Mouse (Mus musculus) ES-CJ7 (cell line): ENCODE measurements around the gene Atf6b.

Source experiments
- DNase-seq: peaks from one replicate; pipeline ENCODE4 v3.0.0; 2011; ENCODE audit warnings: low read depth, low spot score

Atf6b gene

GRCm38 (mm10) chr17:34670235-34670634 is 23.3 kb downstream of the Atf6b start, which contains the start of gene Tnxb:
TSS of gene Tnxb (plus strand) at chr17:34670535.
- no peak for DNase-seq

- DNase-seq = no peak
Observed at GRCm38 (mm10) chr17:34671151-34672066, 24.5 kb downstream of the Atf6b start.

GRCm38 (mm10) chr17:34672246-34672792 is 25.4 kb downstream of the Atf6b start:
- DNase-seq = no peak

DNA sequence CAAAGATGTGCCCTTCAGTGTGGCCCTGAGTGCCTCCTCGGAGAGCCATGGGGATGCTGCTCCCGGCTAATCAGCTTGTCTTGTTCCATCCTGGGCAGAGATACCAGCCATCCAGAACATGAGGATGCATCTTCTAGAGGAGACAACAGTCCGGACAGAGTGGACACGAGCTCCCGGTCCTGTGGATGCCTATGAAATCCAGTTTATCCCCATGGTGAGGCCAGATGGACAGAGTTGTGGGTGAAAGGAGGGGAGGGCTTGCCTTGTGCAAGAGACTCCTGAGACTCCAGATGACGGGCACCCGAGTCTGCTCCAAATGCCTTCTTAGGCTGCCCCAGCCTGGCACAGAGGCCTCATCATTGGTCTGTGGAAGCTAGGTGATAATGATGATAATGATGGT is 26.2 kb downstream of the Atf6b start:
- DNase-seq = no peak

DNA sequence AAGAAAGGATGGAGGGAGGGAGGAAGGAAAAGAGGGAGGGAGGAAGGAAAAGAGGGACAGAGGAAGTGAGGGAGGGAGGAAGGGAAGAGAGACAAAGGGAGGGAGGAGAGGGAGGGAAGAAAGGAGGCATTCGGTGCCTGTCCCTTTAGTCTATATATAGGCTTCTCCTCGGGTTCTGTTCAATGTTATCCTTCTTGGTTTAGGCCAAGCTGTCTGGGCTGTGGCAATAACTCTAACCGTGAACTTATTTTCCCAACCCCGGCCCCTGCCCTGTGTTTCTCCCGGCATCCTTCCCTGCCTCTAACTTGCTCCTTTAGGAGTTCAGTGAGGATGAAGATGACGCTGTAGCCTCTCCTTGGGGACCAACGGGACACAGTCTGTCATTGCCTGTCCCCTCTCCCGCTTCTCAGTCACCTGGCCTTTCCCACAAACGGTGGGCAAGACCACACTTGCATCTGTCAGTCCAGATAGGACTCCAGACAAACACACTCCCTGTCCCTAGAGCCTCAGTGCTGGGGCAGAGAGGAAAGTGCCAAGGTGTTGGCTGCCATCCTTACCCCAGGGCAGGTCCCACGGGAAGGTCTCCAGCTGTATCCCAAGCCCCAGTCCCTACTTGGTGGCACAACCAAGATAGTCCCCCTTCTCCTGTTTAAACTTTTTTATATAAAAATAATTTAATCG is 27.7 kb downstream of the Atf6b start:
- no peak for DNase-seq

DNA sequence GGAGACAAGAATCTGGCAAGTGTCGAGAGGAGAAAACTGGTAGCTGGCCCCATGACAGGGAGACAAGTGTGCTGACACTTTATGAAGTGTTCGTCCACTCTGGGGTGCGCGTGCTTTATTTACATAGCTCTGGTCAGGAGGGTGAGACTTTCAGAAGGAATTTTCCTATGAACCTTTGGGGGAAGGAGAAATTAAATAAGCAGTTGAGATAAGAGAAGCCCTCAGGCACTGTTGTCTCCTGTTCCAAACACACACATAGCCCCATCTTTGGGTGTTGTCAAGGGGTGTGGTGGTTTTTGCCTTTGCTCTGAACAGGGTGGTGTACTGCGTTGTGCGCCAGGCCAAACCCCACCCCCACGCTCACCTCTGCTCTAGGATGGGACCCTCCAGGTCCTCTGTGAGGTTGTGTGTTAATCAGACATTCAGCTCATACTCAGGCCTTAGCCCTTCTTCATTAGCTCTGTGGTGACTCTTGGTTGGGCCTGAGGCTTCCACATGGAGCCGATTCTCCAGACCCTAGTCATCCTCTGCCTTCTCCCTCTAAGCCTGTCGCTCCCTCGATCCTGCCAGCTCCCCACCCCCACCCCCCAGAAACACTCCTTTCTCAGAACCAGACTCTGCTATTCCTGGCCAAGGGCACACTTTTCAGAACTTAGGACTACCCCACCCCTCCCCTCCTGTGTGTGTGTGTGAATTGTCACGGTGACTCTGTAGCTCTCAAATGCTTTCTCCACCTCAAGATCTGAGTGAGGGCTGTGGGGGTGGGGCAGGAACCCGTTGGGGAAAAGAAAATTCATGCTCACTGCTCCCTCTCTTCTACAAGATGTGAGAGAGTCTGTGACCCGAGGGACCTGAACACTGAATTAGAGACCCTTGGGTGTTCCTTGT is 28.5 kb downstream of the Atf6b start:
- no peak for DNase-seq

DNA sequence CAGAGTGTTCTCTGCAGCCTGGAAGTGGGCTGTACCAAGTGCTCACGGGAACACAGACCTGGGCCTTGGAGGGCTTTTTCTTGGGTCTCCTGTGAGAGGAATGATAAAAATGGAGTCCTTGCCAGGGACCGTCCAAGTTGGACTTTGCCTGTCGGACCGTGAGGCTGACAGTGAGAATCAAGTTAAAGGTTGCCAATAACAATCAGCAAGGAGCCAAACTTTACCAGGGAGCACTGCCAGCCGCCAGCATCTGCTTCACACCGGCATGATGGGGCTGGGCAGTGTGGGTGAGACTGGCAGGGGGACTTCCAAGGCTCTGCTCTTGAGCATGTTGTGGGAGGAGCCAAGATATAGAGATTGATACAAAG is 29.1 kb downstream of the Atf6b start:
- DNase-seq = no peak

GRCm38 (mm10) chr17:34676671-34677070 is 29.7 kb downstream of the Atf6b start:
- DNase-seq = no peak

- DNase-seq = no peak
Observed at GRCm38 (mm10) chr17:34680191-34680590, 33.2 kb downstream of the Atf6b start.

GRCm38 (mm10) chr17:34680621-34681020 is 33.7 kb downstream of the Atf6b start:
- no peak for DNase-seq

- DNase-seq = no peak
Observed at GRCm38 (mm10) chr17:34681132-34681571, 34.2 kb downstream of the Atf6b start.

DNA sequence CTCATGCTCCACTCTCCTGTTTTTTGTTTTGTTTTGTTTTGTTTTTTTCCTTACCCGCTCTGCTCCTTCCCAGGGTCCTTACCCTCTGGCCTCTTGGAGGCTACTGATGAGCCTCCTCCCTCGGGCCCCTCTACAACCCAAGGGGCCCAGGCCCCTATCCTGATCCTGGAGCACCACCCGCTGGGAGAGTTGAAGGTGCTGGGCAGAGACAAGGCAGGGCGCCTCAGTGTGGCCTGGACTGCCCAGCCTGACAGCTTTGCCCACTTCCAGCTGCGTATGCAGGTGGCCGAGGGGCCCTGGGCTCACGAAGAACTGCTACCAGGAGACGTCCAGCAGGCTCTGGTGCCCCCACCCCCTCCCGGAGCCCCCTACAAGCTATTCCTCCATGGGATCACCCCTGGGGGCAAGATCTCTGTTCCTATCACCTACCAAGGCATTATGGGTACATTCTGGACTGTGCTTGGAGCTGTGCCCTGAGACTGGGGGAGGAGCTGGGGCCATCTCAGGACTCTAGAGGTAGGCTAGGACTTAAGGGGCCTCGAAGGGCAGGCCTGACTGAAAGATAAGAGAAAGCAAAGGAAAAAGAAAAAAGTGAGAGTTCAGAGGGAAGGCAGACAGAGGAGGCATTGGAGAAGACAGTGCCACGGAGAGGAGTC is 35.1 kb downstream of the Atf6b start:
- no peak for DNase-seq

DNA sequence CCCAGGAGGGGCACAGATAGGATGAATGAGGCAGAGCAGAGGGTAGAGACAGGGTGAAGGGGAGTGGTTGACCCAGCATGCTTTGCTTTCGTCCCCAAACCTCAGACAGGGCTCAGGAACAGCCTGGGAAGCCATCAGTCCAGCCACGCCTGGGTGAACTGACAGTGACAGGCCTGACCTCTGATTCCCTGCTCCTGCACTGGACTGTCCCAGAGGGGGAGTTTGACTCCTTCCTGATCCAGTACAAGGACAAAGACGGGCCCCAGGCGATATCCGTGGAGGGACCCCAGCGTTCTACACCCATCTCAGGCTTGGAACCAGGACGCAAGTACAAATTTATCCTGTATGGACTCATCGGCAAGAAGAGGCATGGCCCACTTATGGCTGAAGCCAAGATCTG is 36.2 kb downstream of the Atf6b start:
- no peak for DNase-seq

GRCm38 (mm10) chr17:34683686-34684220 is 36.8 kb downstream of the Atf6b start:
- DNase-seq = no peak

DNA sequence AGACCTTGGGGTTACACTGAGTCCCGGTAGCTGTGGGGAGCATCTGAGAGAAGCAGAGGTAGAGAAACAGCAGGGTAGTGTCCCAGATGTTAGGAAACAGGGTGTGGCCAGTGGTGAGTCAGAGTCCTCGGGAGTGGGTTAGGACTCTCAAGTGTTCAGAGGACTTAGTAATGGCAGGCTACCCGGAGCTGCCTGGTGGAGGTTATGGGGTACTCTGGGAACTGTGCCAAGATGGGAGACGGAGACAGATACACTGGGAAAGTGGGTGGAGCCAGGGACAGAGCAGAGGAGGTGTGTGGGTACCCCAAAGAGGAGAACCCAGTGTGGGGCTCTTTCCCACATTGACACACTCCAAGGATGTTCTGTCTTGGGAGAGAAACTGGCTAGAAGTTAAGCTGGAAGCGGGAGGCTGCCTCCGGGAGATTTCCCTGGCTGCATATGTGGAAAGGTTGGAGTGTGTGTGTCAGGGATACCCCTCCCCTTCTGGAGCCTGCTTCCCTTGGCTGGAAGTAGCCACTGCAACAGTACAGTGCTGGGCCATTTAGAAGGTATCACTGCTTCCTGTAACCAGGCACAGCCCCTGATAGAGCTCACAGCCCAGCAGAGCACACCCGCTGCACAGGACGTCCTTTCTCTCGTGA is 37.4 kb downstream of the Atf6b start:
- DNase-seq = no peak

DNA sequence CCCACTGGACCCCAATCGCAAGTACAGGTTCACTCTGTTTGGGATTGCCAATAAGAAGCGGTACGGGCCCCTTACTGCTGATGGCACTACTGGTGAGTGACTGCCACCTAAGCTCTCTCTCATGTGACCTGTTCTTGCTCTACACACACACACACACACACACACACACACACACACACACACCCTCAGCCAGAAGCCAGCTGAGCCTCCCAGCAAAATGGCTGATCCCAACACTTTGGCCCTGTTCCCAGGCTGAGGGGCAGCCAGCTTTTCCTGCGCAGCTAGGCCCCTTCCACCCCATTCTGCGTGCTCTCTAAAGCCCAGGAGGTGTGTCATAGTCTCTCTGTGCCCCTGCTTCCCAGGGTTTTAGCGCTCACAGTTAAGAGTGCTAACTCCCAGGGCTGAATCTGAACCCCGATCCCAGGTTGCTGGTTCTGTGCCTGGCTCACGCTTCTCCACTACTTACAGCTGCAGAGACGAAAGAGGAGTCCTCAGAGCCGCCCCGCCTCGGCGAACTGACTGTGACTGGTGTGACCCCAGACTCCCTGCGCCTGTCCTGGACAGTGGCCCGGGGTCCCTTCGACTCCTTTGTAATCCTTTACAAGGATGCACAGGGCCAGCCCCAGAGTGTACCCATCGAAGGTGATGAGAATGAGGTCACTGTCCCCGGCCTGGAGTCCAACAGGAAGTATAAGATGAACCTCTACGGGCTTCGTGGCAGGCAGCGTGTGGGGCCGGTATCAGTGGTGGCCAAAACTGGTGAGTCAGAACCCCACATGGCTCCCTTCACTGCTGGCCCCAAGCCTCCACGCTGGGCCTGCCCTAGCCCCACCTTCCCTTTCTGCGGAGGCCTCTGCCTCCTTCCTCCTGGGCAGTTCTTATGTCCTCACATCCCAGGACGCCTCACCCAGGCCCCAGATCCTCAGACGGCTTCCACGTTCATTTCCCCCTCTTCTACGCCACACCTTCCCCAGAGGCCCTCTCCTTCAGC is 38.5 kb downstream of the Atf6b start:
- DNase-seq = no peak

DNA sequence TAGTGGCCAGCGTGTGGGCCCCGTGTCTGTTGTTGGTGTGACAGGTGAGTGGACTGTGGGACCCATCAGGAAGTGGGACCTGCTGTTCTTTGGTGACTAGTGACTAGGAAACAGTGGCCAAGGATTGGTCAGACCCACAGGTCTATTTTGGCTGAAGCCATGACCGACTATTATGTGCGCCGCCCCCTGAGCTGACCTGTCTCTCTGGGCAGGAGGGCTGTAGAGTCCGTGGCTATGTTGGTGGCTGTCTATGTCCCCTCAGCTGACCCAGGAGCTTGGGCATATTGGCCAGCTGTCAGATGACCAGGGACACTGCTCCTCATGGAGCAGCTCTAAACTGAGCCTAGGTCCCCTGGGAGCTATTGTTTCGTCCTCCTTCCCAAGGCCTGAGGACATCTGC is 41.9 kb downstream of the Atf6b start:
- DNase-seq = no peak

GRCm38 (mm10) chr17:34690458-34690857 is 43.5 kb downstream of the Atf6b start:
- DNase-seq = no peak

- DNase-seq = no peak
Observed at GRCm38 (mm10) chr17:34692906-34693305, 46.0 kb downstream of the Atf6b start.
